Mouse (Mus musculus): ENCODE measurements around the gene Rnf144b.

Rnf144b gene

GRCm38 (mm10) chr13:47172891-47173290 lies 50.4 kb downstream of the Rnf144b start:
- no peak for DNase-seq (ENCODE audit: extremely low read depth, insufficient read length, low spot score)

GRCm38 (mm10) chr13:47178182-47178581 lies 55.7 kb downstream of the Rnf144b start:
- no peak for DNase-seq (ENCODE audit: extremely low read depth, insufficient read length, low spot score)

- DNase-seq (ENCODE audit: extremely low read depth, insufficient read length, low spot score), result no peak
Observed at GRCm38 (mm10) chr13:47180776-47181175, 58.3 kb downstream of the Rnf144b start.

GRCm38 (mm10) chr13:47182366-47182765 lies 59.9 kb downstream of the Rnf144b start:
- no peak for DNase-seq (ENCODE audit: extremely low read depth, insufficient read length, low spot score)

- DNase-seq (ENCODE audit: extremely low read depth, insufficient read length, low spot score), result no peak
Observed at GRCm38 (mm10) chr13:47183033-47183730, 60.7 kb downstream of the Rnf144b start.

GRCm38 (mm10) chr13:47183771-47184170 lies 61.3 kb downstream of the Rnf144b start:
- no peak for DNase-seq (ENCODE audit: extremely low read depth, insufficient read length, low spot score)

GRCm38 (mm10) chr13:47187836-47188235 lies 65.4 kb downstream of the Rnf144b start:
- DNase-seq (ENCODE audit: extremely low read depth, insufficient read length, low spot score), result no peak

GRCm38 (mm10) chr13:47189971-47190370 lies 67.5 kb downstream of the Rnf144b start:
- no peak for DNase-seq (ENCODE audit: extremely low read depth, insufficient read length, low spot score)

- no peak for DNase-seq (ENCODE audit: extremely low read depth, insufficient read length, low spot score)
Observed at GRCm38 (mm10) chr13:47192200-47192599, 69.7 kb downstream of the Rnf144b start.

- no peak for DNase-seq (ENCODE audit: extremely low read depth, insufficient read length, low spot score)
Observed at GRCm38 (mm10) chr13:47192771-47193170, 70.3 kb downstream of the Rnf144b start.

GRCm38 (mm10) chr13:47193326-47194153 lies 71.1 kb downstream of the Rnf144b start:
- DNase-seq (ENCODE audit: extremely low read depth, insufficient read length, low spot score), result no peak

GRCm38 (mm10) chr13:47194695-47195094 lies 72.2 kb downstream of the Rnf144b start:
- DNase-seq (ENCODE audit: extremely low read depth, insufficient read length, low spot score), result no peak

GRCm38 (mm10) chr13:47195491-47195890 lies 73.0 kb downstream of the Rnf144b start:
- no peak for DNase-seq (ENCODE audit: extremely low read depth, insufficient read length, low spot score)

- DNase-seq (ENCODE audit: extremely low read depth, insufficient read length, low spot score), result no peak
Observed at GRCm38 (mm10) chr13:47200011-47200670, 77.7 kb downstream of the Rnf144b start.

- no peak for DNase-seq (ENCODE audit: extremely low read depth, insufficient read length, low spot score)
Observed at GRCm38 (mm10) chr13:47201962-47202624, 79.6 kb downstream of the Rnf144b start.

- no peak for DNase-seq (ENCODE audit: extremely low read depth, insufficient read length, low spot score)
Observed at GRCm38 (mm10) chr13:47210496-47210895, 88.0 kb downstream of the Rnf144b start.

GRCm38 (mm10) chr13:47210992-47211391 lies 88.5 kb downstream of the Rnf144b start:
- no peak for DNase-seq (ENCODE audit: extremely low read depth, insufficient read length, low spot score)

- DNase-seq (ENCODE audit: extremely low read depth, insufficient read length, low spot score), result no peak
Observed at GRCm38 (mm10) chr13:47211581-47211980, 89.1 kb downstream of the Rnf144b start.

GRCm38 (mm10) chr13:47213817-47214216 lies 91.4 kb downstream of the Rnf144b start:
- no peak for DNase-seq (ENCODE audit: extremely low read depth, insufficient read length, low spot score)

GRCm38 (mm10) chr13:47214895-47215294 lies 92.4 kb downstream of the Rnf144b start:
- no peak for DNase-seq (ENCODE audit: extremely low read depth, insufficient read length, low spot score)

Measured in 3134 (cell line).